Mouse (Mus musculus) forelimb bud, embryonic 11.5 days (tissue): ENCODE measurements around the gene Urgcp.
"Not testable (repeated sequence)": the region's sequence is repeated elsewhere in the genome, so short reads cannot be mapped to it uniquely, and the experiment has no call there.

Experiments
- DNase-seq: peaks from one replicate; pipeline ENCODE4 v3.0.0-alpha.2; 2012; ENCODE audit warnings: low read depth, low spot score

The Urgcp gene

GRCm38 (mm10) chr11:5761820-5762632 lies at the start of gene Urgcp:
TSS of gene Urgcp (minus strand) at chr11:5762376.
- DNase-seq, result peak; percentile 90

GRCm38 (mm10) chr11:5809487-5809886 lies 47.3 kb upstream of the Urgcp start:
- not testable (repeated sequence) for DNase-seq

GRCm38 (mm10) chr11:5807956-5808355 lies 45.8 kb upstream of the Urgcp start:
- DNase-seq, result no peak

GRCm38 (mm10) chr11:5805711-5806110 lies 43.5 kb upstream of the Urgcp start:
- DNase-seq, result no peak

- DNase-seq, result no peak
Measured at GRCm38 (mm10) chr11:5804174-5804573, 42.0 kb upstream of the Urgcp start.

- peak; percentile 35 for DNase-seq
Measured at GRCm38 (mm10) chr11:5803551-5803981, 41.4 kb upstream of the Urgcp start, which contains the start of gene Pgam2. TSS of gene Pgam2 (minus strand) at chr11:5803733.

GRCm38 (mm10) chr11:5802457-5803217 lies 40.5 kb upstream of the Urgcp start:
- no peak for DNase-seq

- no peak for DNase-seq
Measured at GRCm38 (mm10) chr11:5802005-5802404, 39.8 kb upstream of the Urgcp start.

GRCm38 (mm10) chr11:5801511-5801910 lies 39.3 kb upstream of the Urgcp start:
- no peak for DNase-seq

GRCm38 (mm10) chr11:5799621-5800490 lies 37.7 kb upstream of the Urgcp start:
- DNase-seq, result no peak

- DNase-seq, result no peak
Measured at GRCm38 (mm10) chr11:5797928-5798327, 35.8 kb upstream of the Urgcp start.

- no peak for DNase-seq
Measured at GRCm38 (mm10) chr11:5797371-5797770, 35.2 kb upstream of the Urgcp start.

- no peak for DNase-seq
Measured at GRCm38 (mm10) chr11:5796939-5797338, 34.8 kb upstream of the Urgcp start.

GRCm38 (mm10) chr11:5795706-5796105 lies 33.5 kb upstream of the Urgcp start:
- no peak for DNase-seq

GRCm38 (mm10) chr11:5795290-5795689 lies 33.1 kb upstream of the Urgcp start:
- no peak for DNase-seq

- DNase-seq, result no peak
Measured at GRCm38 (mm10) chr11:5790431-5790830, 28.3 kb upstream of the Urgcp start.

GRCm38 (mm10) chr11:5789754-5790333 lies 27.7 kb upstream of the Urgcp start:
- no peak for DNase-seq

GRCm38 (mm10) chr11:5789071-5789753 lies 27.0 kb upstream of the Urgcp start:
- DNase-seq, result no peak

GRCm38 (mm10) chr11:5788056-5789014 lies 26.2 kb upstream of the Urgcp start, which contains the start of gene Dbnl:
TSS of gene Dbnl (plus strand) at chr11:5788488.
- peak; percentile 92 for DNase-seq
